Mouse (Mus musculus): ENCODE measurements at regions not wholly inside any gene's neighbourhood (a gene's known extent, or its start where the extent isn't known, plus 50 kb on each side); places are given as distances from the start of the nearest gene placed in this dataset.
"Not testable (repeated sequence)": the region's sequence is repeated elsewhere in the genome, so short reads cannot be mapped to it uniquely, and the experiment has no call there.

DNA sequence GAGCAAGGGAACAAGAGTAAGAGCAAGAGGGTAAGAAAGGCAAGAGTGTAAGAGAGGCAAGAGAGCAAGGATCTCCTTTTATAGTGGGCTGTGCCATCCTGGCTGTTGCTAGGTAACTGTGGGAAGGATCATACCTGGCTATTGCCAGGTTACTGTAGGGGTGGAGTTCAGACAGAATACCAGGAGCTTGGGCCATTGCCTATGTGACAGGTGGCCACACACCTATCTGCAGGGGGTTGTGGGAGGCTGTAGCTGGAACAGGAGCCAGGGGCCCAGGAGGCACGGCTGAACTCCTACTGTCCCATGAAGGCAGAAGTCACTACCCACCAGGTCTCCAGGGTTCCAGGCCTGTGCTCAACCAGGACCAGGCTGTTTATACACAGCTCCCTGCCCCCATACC lies 1149.0 kb downstream of the 9330182O14Rik start:
- H3K27ac ChIP-seq: no peak overlapping the region
- WGBS: 86% methylated on average over 1 of the region's 1 CpGs
- H3K36me3 ChIP-seq: no peaks in the 10 kb centered on the region
- no peak overlapping the region for H3K4me3 ChIP-seq
- no peaks in the 10 kb centered on the region for H3K27me3 ChIP-seq (ENCODE audit: insufficient read depth, poor library complexity, severe bottlenecking)
- DNase-seq (ENCODE audit: low spot score): no peak
- no peaks in the 10 kb centered on the region for H3K4me1 ChIP-seq
- no peaks in the 10 kb centered on the region for H3K9me3 ChIP-seq

DNA sequence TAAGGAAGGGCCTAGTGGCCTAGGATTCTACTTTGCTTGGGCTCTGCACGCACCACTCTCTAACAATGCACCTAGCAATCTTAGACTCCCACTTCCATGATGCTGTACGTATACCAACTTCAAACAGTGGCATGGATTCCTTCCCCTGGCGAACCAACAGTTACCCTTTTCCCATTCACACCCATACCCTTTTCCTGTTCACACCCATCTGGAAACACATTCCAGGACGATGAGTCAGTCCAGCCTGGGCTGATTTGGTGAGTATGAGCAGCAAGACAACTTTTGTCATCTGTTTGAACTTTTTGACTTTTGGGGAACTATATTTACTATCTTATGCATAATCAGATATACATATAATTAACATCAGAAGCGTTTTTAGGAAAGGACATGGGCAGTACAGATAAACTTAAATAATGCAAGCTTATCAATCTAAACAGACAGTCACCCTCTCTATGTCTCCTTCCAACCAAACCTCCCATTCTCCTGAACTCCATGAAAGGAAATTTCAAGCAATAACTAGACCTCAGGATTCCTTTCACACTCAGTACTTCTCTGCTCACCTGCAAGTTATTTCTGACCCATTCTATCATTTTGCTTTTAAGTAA lies 1152.7 kb downstream of the 9330182O14Rik start:
- no peak overlapping the region for H3K27ac ChIP-seq
- DNase-seq (ENCODE audit: low spot score): no peak
- 53% methylated on average over 5 of the region's 5 CpGs for WGBS
- no peaks in the 10 kb centered on the region for H3K36me3 ChIP-seq
- no peaks in the 10 kb centered on the region for H3K27me3 ChIP-seq (ENCODE audit: insufficient read depth, poor library complexity, severe bottlenecking)
- H3K4me1 ChIP-seq: no peaks in the 10 kb centered on the region
- no peaks in the 10 kb centered on the region for H3K9me3 ChIP-seq
- no peak overlapping the region for H3K4me3 ChIP-seq

DNA sequence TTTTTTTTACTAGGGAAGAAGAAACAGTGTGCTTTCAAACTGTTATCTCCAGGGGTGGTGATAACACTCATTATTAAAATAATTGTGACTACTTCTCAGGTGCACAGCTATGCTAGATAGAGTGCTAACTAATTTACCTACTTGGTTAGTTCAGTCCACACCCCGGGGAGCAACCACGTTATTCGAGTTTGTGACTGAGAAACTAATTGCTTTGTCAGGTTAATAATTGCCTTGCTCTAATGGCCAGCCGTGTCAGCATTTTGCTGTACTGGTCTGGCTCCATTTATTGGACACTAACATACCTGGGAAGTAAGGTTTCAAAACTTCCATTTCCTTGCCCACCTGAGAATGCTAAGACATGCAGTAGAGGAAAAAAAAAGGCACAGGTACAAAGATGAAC lies 1163.3 kb downstream of the 9330182O14Rik start:
- Histone ChIP-seq H3K9me3 (no peaks in the 10 kb centered on the region), H3K4me1 (no peaks in the 10 kb centered on the region), H3K27me3 (ENCODE audit: insufficient read depth, poor library complexity, severe bottlenecking) (no peaks in the 10 kb centered on the region), H3K36me3 (no peaks in the 10 kb centered on the region), H3K4me3 (no peak overlapping the region), H3K27ac (no peak overlapping the region)
- 72% methylated on average over 4 of the region's 4 CpGs for WGBS
- no peak for DNase-seq (ENCODE audit: low spot score)

DNA sequence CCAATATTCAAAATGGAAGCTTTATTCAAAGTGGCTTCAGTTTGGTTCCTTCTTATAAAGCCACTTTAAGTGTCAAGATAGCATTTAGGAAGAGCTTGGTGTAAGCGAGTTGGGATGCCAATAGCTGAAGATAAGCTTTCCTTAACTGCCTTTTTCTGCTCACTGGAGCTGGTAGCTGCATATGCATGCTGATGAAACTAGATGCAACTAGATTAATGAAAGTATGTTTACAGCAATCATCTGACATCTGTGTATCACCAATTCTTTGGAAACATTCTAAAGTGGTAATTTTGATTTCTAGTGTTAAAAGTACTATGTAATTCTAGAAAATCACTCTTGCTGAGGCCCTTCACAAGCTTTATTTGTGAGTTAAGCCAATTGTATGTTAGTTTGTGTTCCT lies 1172.5 kb downstream of the 9330182O14Rik start:
- WGBS: 38% methylated on average over 1 of the region's 1 CpGs
- Histone ChIP-seq H3K27me3 (ENCODE audit: insufficient read depth, poor library complexity, severe bottlenecking) (no peaks in the 10 kb centered on the region), H3K4me3 (no peak overlapping the region), H3K27ac (no peak overlapping the region), H3K9me3 (no peaks in the 10 kb centered on the region), H3K36me3 (no peaks in the 10 kb centered on the region), H3K4me1 (peaks cover 4% of the 10 kb centered on the region)
- no peak for DNase-seq (ENCODE audit: low spot score)

DNA sequence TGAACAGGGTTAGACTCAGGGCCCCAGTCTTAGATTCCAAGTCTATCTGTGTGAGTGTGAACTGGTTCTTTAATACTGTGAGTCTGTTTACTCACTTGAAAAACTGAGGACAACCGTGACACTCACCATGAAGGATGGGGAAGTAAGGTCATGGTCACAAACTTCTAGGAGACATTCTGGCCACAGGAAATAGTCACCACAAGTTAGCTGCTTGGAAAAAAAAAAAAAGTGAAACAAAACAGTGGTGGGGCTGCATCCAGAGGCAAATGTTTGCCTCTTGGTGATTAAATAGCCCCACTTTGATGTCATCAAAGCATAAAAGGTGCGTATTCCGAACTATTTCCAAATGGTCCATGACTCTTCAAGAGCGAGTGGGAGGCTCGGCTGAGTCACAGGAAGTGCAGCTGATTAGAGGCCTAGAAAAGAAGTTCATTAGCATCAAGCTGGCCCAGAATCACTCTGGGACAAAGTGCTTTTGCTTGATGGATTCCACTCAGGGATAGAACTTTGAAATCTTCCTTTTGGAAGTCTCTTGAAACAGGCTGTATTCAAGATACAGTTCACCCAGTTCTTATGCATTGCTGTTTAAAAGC lies 1177.7 kb downstream of the 9330182O14Rik start:
- 42% methylated on average over 5 of the region's 5 CpGs for WGBS
- Histone ChIP-seq H3K4me3 (no peak overlapping the region), H3K27ac (no peak overlapping the region), H3K36me3 (no peaks in the 10 kb centered on the region), H3K9me3 (no peaks in the 10 kb centered on the region), H3K27me3 (ENCODE audit: insufficient read depth, poor library complexity, severe bottlenecking) (no peaks in the 10 kb centered on the region), H3K4me1 (peaks cover 8% of the 10 kb centered on the region)
- DNase-seq (ENCODE audit: low spot score): no peak

DNA sequence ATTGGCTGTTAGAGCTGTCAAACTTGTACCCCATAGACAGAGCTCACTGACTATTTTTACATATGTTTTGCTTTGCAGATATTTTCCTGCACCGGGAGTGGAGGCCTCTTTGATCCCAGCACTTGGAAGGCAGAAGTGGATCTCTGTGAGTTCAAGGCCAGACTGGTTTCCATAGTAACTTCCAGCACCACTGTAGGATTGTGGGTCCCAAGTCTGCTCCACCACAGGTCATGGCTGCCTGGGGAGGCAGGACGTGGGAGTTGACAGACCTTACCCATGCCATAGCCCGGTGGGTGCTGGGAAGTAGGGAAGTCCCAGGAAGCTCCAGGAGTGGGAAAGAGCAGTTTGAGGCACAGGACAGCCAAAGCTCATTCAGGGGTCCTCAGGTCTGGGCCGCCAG lies 1180.8 kb downstream of the 9330182O14Rik start:
- Histone ChIP-seq H3K36me3 (no peaks in the 10 kb centered on the region), H3K4me3 (no peak overlapping the region), H3K27me3 (ENCODE audit: insufficient read depth, poor library complexity, severe bottlenecking) (no peaks in the 10 kb centered on the region), H3K9me3 (no peaks in the 10 kb centered on the region), H3K4me1 (peaks cover 8% of the 10 kb centered on the region), H3K27ac (no peak overlapping the region)
- DNase-seq (ENCODE audit: low spot score): no peak
- 63% methylated on average over 4 of the region's 4 CpGs for WGBS

DNA sequence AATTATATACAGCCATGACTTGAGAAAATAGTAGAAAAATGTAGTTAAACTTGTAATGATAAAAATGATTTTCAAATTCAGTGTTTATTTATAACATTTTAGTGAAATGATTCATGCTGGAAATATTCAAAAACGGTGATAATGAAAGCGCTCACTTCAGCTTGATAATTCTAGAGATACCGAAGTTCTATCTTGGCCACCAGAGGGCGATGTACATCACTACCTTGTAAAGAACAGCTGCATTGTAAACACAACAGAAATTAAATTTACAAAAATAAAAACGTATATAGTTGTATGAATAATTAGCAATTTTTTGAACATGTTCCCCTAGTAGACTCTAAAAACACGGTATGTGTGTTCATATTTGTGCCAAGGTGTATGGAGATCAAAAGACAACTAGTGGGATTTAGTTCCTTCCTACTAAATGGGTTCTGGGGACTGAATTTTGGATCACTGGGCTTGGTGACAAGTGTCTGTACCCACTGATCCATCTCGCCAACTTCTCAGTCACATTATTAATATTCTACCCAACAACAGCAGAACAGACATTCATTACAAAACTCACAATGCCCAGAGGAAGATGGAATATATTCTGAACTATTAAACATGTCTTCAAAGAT lies 1191.6 kb downstream of the 9330182O14Rik start:
- no peak for DNase-seq (ENCODE audit: low spot score)
- Histone ChIP-seq H3K27me3 (ENCODE audit: insufficient read depth, poor library complexity, severe bottlenecking) (no peaks in the 10 kb centered on the region), H3K9me3 (no peaks in the 10 kb centered on the region), H3K36me3 (no peaks in the 10 kb centered on the region), H3K4me1 (no peaks in the 10 kb centered on the region), H3K4me3 (no peak overlapping the region), H3K27ac (no peak overlapping the region)
- WGBS: 24% methylated on average over 7 of the region's 7 CpGs

DNA sequence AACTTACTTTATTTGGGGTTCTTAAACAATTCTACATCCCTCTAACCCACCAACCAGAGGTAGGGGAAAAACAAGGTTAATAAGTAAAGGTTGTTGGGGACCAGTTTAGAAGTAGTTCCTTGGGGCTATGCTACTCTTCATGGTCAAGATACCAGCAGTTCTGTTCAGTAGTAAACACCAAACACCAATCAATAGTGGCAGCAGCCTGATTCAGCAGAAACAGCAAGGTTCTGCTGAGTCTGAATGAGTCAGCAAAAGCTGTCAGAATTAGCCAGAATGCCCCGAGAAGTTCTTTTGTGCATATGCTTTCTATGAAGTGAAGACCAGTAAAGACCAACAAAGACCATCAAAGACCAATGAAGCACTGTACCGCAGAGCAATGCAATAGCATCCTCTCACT lies 1195.1 kb downstream of the 9330182O14Rik start:
- Histone ChIP-seq H3K4me1 (no peaks in the 10 kb centered on the region), H3K9me3 (no peaks in the 10 kb centered on the region), H3K27ac (no peak overlapping the region), H3K36me3 (no peaks in the 10 kb centered on the region), H3K4me3 (no peak overlapping the region), H3K27me3 (ENCODE audit: insufficient read depth, poor library complexity, severe bottlenecking) (no peaks in the 10 kb centered on the region)
- WGBS: 81% methylated on average over 2 of the region's 2 CpGs
- no peak for DNase-seq (ENCODE audit: low spot score)

DNA sequence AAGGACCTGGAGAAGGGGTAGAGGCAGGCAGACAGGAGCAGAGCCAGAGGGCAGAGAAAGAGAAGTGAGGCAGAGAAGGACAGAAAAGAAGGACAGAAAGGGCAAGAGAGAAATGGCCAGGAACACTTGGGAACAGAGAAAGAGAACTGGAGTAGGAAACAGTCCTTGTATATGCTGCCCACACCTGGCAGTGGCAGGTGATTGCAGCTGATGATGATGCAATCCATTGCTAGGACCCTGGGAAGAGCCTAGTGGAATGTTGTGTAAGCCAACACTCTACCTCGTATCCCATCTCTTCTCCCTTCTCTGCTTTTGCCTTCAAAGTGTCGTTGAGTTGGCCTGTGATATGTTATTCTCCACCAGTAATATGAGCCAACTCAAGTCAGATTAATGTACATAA lies 1195.9 kb downstream of the 9330182O14Rik start:
- no peak overlapping the region for H3K4me3 ChIP-seq
- no peaks in the 10 kb centered on the region for H3K36me3 ChIP-seq
- DNase-seq (ENCODE audit: low spot score): no peak
- H3K9me3 ChIP-seq: no peaks in the 10 kb centered on the region
- peak overlapping the region; percentile 42; the same call in 1 of the 2 replicates for H3K27ac ChIP-seq
- H3K27me3 ChIP-seq (ENCODE audit: insufficient read depth, poor library complexity, severe bottlenecking): no peaks in the 10 kb centered on the region
- WGBS: 36% methylated on average over 2 of the region's 2 CpGs
- no peaks in the 10 kb centered on the region for H3K4me1 ChIP-seq

DNA sequence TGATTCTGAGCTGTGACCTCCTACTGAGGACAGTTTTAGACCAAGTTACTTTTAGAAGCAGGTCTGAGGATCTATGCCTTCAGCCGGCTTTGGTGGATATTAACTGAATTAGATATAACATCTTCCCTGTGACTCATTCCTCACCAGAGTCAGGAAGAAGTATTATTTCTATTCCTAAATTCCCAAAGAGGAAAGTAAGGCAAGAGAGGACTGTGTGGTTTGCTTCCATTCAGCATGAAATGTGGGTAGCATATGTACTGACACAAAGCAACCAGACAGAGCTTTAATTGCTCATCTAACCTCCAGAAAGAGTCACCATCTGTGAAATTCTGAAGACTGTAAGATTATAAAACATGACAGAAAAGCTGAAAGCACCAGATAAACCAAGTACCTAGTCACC lies 1198.3 kb downstream of the 9330182O14Rik start:
- Histone ChIP-seq H3K27ac (no peak overlapping the region), H3K4me3 (no peak overlapping the region), H3K27me3 (ENCODE audit: insufficient read depth, poor library complexity, severe bottlenecking) (no peaks in the 10 kb centered on the region), H3K4me1 (no peaks in the 10 kb centered on the region), H3K9me3 (no peaks in the 10 kb centered on the region), H3K36me3 (no peaks in the 10 kb centered on the region)
- WGBS: 81% methylated on average over 1 of the region's 1 CpGs
- no peak for DNase-seq (ENCODE audit: low spot score)

DNA sequence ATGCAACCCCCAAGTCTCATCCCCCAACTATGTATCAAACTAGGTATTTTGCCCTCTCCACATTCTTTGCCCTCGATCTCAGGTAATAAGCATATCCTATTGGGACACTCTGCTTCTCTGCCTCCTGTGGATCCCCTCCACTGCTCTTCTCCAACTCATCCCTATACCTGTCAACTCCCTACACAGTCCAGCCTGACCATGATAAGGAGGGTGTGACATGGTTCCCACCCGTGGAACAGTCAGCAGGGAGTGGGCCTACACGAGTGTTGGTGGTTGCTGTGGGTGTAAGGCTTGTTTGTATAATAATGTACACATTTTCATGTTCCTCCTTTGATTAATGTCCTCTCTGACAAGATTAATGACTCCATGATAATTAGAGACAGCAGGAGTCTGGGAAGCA lies 1199.0 kb downstream of the 9330182O14Rik start:
- Histone ChIP-seq H3K4me3 (no peak overlapping the region), H3K9me3 (no peaks in the 10 kb centered on the region), H3K36me3 (no peaks in the 10 kb centered on the region), H3K27ac (no peak overlapping the region), H3K27me3 (ENCODE audit: insufficient read depth, poor library complexity, severe bottlenecking) (no peaks in the 10 kb centered on the region), H3K4me1 (no peaks in the 10 kb centered on the region)
- DNase-seq (ENCODE audit: low spot score): no peak
- 69% methylated on average over 3 of the region's 3 CpGs for WGBS

DNA sequence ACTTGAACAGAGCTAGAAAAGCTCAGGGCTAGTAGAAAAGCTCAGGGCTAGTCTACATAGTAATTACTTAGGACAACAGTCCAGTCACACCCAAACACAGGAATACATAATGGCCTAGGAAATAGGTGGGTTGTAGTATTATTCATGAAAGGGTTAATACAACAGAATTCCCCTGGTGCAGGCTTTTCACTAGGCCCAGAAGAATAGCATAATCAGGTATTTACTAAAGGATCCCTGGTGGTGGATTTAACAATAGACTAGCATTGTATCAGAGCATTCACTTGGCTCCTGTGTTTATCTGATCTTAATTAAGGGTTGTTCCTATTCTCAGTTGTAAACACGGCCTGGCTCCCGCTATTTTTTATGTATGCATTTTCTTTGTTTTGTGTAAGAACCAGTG lies 1206.5 kb downstream of the 9330182O14Rik start:
- DNase-seq (ENCODE audit: low spot score); H3K4me3 ChIP-seq; H3K4me1 ChIP-seq; H3K27me3 ChIP-seq (ENCODE audit: insufficient read depth, poor library complexity, severe bottlenecking); H3K27ac ChIP-seq; H3K36me3 ChIP-seq; H3K9me3 ChIP-seq: not testable (repeated sequence)
- 86% methylated on average over 2 of the region's 2 CpGs for WGBS

DNA sequence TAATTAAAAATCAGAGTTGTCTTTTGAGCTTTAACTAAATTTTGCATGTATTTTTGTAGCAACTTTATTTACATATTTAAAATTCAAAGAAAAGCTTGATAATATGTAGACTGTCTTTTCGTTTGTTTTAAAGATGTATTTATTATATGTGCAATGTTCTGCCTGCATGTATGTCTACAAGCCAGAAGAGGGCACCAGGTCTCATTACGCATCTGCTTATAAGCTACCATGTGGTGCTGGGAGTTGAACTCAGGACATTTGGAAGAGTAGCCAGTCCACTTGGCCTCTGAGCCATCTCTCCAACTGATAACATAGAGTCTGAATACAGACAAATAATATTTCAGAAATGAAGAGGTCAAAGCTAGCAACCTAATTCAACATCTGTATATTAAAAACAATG lies 1211.4 kb downstream of the 9330182O14Rik start:
- Histone ChIP-seq H3K9me3 (no peaks in the 10 kb centered on the region), H3K27ac (no peak overlapping the region), H3K36me3 (no peaks in the 10 kb centered on the region), H3K4me1 (no peaks in the 10 kb centered on the region), H3K4me3 (no peak overlapping the region), H3K27me3 (ENCODE audit: insufficient read depth, poor library complexity, severe bottlenecking) (no peaks in the 10 kb centered on the region)
- no peak for DNase-seq (ENCODE audit: low spot score)
- WGBS: 86% methylated on average over 2 of the region's 2 CpGs

DNA sequence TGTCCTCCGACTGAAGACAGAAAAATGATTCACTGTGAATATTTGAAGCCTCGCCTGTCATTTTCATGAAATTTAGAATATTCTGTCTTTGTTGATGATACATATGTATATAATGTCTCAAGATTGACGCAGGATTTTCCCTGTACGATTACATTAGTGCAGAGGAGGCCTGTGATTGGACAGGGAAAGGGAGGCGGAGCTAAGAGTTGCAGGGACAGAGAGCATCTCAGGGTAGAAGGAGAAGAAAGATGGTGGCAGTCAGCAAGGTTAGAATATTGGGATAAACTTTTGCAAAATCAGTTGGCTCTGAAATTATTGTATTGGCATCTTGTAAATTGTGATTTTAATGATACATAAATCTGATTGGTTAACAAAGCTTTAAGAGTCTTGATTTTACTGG lies 1213.1 kb downstream of the 9330182O14Rik start:
- 88% methylated on average over 5 of the region's 5 CpGs for WGBS
- Histone ChIP-seq H3K4me1 (no peaks in the 10 kb centered on the region), H3K27me3 (ENCODE audit: insufficient read depth, poor library complexity, severe bottlenecking) (no peaks in the 10 kb centered on the region), H3K27ac (no peak overlapping the region), H3K9me3 (no peaks in the 10 kb centered on the region), H3K4me3 (no peak overlapping the region), H3K36me3 (no peaks in the 10 kb centered on the region)
- DNase-seq (ENCODE audit: low spot score): no peak

All from heart, embryonic 10.5 days (tissue).